Mouse (Mus musculus) brain, embryonic 18.5 days (tissue): ENCODE measurements around the gene Pcx.
"Not testable (repeated sequence)": the region's sequence is repeated elsewhere in the genome, so short reads cannot be mapped to it uniquely, and the experiment has no call there.

Experiments used
- DNase-seq: peaks from one replicate; pipeline ENCODE4 v3.0.0-alpha.2; 2012; ENCODE audit warnings: low read depth, low spot score

Pcx gene

DNA sequence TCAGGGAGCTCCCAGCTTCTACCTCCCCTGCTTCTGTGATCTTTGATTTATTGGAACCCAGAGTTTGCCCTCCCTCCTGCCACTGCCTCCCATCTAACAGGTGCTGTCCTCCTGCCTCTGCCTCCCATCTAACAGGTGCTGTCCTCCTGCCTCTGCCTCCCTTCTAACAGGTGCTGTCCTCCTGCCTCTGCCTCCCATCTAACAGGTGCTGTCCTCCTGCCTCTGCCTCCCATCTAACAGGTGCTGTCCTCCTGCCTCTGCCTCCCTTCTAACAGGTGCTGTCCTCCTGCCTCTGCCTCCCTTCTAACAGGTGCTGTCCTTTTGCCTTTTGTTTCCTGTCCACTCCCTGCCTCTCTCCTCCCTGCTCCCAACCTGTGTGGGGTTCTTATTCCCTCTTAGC, 76.5 kb downstream of the Pcx start:
- DNase-seq = not testable (repeated sequence)

GRCm38 (mm10) chr19:4587426-4587825, 77.2 kb downstream of the Pcx start:
- DNase-seq = no peak

GRCm38 (mm10) chr19:4588430-4588829, 78.2 kb downstream of the Pcx start:
- no peak for DNase-seq

DNA sequence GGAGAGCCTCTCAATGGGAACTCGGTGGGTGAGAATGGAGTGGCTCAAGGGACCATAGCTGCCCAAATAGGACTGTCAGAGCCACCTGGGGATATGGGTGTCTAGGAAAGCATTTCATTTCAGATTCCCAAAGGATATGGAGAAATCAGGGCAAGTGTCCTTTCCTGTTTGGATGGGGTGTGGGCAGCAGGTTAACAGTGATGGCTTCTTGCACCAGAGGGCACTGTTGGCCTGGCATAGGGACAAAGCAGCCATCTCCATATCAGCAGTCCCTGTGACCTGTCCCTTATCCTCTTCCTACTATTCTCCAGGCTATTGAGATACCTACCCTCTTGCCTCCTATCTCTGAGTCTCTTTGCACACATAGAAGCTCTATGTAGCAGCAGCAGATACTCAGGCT, 78.8 kb downstream of the Pcx start:
- DNase-seq = no peak

DNA sequence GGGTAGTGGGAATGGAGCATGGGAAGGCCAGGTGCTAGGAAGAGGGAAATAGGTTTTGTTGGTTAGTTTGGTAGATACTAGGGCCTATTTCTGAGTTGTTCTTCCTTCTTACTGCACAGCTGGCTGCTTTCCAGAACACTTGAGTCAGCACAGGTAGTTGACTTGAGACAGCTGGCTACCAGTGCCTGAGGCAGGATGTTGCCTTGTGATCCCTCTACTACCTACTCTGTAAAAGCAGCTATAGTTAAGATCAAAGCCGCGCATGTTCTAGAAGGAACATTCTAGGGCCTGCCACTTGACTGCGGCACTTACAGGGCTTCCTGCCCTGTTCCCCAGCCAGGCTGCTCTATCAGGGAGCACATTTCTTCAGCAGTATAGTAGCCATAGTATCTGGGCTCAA, 79.8 kb downstream of the Pcx start:
- no peak for DNase-seq

DNA sequence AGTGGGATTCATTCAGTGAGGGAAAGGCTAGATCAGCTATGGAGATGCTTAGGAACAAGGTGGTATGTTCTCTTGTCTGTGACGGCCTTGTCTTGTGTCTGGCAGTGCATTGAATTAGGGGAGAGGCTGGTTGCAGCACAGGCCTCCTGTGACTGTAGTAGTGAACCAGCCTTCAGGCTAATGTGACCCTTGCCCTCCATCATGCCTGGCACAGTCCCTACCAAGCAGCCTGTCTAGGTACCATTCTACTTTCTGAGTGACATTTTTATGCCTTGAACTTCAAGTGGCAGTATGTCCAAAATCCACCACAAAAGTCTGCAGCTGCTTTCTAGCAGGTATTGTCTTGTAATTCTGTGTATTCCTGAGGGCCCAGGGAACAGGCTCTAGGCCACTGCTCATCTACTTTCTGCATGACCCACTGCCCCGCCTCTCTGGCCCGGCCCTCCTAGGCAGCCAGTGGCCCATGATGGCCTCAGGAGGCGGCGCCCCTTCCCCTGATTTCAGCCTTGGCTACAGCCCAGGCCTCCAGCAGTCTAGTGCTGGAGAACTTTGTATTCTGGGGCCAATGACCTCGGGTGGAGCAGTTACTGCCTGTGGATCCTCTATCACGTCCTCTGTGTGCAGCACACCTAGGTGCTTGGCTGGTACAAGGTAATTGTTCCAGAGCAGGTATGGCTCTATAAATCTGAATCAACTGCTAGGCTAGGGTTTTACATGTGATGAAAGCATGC, 83.7 kb downstream of the Pcx start:
- DNase-seq = no peak

GRCm38 (mm10) chr19:4596071-4596470, 85.8 kb downstream of the Pcx start:
- no peak for DNase-seq

DNA sequence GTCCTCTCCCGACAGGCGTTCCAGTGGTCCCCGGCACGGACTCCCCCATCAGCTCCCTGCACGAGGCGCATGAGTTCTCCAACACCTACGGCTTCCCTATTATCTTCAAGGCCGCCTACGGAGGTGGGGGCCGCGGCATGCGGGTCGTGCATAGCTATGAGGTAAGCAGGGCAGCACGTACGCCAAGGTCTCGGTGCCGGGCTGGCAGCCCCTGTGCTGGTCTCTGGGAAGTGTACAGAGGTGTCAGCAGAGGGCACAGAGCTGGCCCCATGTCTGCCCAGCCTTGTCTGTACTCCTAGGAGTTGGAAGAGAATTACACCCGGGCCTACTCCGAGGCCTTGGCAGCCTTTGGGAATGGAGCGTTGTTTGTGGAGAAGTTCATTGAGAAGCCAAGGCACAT, 92.2 kb downstream of the Pcx start:
- DNase-seq = no peak

- DNase-seq = no peak
These were observed 93.8 kb downstream of the Pcx start for GRCm38 (mm10) chr19:4603801-4604723.

GRCm38 (mm10) chr19:4605654-4606053, 95.4 kb downstream of the Pcx start:
- DNase-seq = no peak

GRCm38 (mm10) chr19:4607406-4607805, 97.1 kb downstream of the Pcx start:
- DNase-seq = no peak

DNA sequence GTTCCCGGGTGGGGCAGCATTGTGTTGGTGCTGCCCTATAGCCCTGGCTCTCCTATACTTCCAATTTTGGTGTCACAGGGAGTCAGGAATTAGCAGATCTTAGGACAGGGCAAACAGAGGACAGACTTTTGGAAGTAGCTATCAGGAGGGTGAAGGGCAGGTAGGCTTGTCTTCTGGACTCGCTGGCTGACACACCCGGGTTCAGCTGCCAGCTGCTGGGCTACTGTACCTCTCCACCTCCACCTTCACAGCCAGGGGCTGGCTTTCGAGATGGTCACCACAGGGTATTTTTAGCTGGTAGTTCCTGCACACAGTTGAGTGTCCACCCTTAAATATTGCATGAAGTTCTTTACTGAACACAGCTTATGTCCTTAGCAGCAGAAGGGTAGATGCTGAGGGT, 98.2 kb downstream of the Pcx start:
- DNase-seq = no peak

DNA sequence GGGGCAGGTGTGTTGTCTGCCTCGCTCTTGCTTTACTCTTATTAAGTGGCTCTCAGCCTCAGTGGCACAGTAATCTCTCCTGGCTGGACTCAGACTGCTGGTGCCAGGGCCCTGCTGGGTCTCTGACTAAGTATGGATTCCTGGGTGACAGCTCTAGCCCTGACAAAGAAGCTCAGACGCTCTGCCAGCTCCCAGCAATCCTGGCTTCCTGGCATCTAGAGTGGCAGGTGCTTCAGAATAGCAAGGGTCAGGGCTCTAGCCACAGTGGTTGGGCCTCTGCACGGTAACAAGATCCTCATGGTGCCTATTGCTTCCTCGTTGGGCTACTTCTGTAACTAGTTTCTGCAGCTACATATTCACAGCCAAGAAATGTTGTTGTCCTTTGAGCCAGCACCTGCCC, 99.8 kb downstream of the Pcx start:
- no peak for DNase-seq

DNA sequence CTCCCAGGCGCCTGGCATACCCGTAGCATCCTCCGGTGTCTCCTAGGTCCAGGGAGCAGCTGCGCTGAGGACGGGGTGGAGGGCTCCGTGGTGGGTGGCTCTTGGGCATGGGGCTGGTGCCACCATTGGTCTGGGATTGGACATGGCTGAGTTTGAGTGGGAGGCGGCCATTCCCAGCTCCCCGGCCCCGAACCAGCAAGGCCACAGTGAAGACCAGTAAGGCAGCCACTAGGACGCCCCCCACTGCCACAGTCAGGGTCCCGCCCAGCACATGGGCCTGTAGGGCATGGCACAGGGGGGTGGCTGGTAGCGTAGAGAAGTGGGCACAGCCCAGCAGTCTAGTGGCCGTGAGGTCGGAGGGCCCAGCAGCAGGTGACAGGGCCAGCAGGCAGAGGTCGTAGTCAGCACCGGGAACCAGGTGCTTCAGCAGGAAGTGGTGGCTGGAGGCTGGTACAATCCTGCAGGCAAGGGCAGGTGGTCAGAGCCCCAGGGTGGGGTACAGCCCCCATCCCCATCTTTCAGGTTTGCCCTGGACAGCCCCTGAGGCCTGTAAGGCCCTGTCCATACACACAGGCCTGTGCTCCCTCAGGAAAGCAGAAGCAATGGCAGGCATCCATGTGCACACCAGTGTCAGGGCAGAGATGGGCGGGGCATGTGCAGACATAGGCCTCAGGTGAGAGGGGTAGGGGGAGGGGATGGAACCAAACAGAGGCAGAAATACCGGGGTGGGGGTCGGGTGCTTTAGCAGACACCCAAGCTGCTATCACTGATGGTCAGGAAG, 102.1 kb downstream of the Pcx start:
- DNase-seq = no peak

DNA sequence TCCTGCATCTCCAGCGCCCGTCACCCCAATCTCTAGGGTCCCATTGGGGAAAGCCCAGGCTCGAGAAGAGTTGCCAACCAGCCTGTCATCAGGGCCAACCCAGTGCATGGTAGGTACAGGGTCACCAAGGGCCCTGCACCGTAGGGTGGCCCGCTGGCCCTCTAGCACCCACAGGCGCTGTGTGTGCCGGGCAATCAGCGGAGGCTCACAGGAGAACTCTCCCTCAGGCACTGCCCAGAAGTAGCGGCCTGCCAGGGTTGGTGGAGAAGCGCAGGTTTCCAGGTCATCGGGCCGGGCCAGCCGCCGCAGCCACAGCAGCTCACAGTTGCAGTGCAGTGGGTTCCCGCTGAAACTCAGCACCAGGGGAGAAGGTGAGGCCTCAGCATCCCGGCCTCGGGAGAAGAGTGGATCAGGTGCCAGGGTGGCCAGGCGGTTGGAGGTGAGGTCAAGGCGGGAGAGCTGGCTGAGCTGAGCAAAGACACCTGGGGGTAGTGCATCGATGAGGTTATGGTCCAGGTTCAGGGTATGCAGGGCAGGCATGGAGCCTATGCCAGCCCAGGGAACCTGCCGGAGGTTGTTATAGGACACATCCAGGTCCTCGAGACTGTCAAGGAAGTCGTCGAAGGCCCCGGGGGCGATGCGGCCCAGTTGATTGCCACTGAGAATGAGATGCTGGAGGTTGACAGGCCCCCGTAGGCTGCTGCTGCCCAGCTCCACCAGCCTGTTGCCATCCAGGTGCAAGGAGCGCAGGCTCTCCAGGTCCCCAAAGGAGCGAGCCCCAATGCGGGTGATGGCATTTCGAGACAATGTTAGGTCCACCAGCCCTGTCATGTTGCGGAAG, 103.4 kb downstream of the Pcx start:
- DNase-seq = no peak

DNA sequence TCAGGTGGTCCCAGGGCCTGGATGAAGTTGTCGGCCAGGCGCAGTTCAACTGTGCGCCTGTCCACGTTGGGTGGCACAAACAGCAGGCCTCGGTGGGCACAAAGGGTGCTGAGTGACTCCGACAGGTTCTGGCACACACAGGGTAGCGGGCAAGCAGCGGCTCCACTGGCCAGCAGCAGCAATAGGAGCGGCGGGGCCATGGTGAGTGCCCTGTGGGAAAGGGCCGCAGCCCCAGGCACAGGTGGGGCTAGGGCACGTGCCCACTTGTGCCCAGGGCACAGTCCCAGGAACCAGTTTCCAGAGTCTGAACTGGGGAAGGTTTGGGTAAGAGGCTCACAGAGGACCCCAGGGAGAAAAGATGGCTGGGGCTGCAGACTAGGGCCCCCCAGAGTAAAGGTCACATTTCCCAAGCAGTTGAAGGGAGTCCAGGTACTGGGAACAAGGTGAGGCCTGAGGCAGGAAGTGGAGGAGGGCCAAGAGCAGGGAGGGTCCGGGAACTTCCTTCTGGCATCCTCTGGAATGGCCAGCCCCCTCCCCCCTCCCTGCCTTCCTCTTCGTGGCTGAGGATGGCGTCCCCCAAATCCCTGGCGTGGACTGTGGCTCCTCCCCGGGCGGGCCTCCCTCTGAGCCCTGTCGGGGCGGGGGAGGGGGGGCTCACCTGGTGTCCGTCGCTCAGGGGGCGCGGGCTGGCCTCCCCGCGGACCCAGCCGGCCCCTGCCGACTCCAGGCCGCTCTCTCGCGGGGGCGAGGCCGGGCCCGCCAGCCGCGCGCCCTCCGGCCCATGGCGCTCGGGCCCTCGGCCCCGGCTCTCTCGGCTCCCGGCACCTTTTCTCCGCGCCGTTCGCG, 104.3 kb downstream of the Pcx start:
- DNase-seq = no peak

DNA sequence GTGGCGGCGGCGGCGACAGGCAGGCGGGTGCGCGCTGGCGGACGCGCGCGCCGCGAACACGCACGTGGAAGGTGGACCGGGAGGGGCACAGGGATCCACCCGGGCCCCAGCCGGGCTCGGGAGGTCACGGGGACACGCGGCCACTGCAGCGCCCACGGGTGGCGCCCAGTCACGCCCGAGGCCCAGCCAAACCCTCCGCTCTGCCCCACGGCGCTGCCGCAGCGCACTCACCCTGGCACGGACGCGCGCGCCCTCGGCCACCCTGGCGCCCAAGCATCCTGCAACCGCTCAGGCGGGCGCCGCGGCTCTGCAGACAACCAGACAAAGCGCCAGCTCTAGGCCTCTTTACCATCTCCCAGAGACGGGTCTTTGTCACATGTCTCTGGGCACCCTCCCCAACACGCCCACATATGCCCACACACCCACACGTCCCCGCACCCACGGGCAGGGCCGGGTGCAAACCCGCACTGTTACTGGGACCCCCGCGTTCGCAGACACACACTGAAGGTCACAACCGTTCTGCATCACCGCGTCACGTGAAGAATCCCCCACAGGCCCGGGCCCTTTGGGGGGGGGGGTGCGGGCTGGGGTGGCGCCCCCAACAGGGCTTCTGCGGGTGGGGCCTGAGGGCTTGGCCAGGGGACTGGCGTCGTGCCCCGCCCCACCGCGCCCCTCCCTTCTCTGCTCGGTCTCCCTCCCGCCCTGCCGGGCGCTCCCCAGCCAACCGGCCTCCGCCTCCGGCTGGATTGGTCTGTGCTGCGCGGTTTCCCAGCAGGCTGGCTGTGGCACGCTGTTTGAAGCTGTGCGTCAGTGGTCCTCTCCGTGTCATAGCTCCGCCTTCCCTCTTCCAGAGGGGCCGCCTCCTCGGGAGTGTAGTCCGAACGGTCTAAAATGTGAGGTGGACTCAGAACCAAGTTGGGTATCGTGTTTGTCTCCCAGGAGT, 105.2 kb downstream of the Pcx start, which contains the start of gene Lrfn4:
Gene Lrfn4, minus strand, starts transcription at position 517 of the 943 bp plus-strand sequence.
- peak; percentile 80 for DNase-seq

GRCm38 (mm10) chr19:4616546-4616945, 106.3 kb downstream of the Pcx start:
- DNase-seq = no peak

DNA sequence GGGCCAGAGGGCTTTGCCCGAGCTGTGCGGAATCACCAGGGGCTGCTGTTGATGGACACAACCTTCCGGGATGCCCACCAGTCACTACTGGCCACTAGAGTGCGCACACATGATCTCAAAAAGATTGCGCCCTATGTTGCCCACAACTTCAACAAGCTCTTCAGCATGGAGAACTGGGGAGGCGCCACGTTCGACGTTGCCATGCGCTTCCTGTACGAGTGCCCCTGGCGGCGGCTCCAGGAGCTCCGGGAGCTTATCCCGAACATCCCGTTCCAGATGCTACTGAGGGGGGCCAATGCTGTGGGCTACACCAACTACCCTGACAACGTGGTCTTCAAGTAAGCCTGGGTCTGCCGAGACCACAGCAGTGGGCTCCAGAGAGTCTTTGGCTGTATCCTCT, 107.9 kb downstream of the Pcx start:
- no peak for DNase-seq
